Mouse (Mus musculus) layer of hippocampus, adult 6 months (tissue): Measurements from ENCODE around the gene Mettl21e. TPM values are rescaled to one million over a fixed set of nuclear protein-coding genes. Genes with fewer than 3 reads are reported as not detected.

Source experiments
- long read RNA-seq, 2 experiments: library from polyadenylated mRNA; unstranded; transcript quantifications; one replicate each; pipeline ENCODE4 v2.0.0; 2019 to 2020
- polyA plus RNA-seq: library from polyadenylated mRNA; unstranded; fragments of <200 nt; fragmentation: Nextera tagmentation; gene quantifications from 2 replicates; pipeline ENCODE4 v1.2.3, GENCODE M21; 2021

The Mettl21e gene
- 0.05 TPM in 1 of 2 replicates, not detected in the other for polyA plus RNA-seq
- long read RNA-seq, experiment 1 = 0 reads
- long read RNA-seq, experiment 2 = 0 reads

GRCm38 (mm10) chr1:44218876-44219275 is at the start of gene Mettl21e:
Mettl21e (minus strand) TSS chr1:44218961.

Other genes with a start within 250 kb of the Mettl21e start
- gene Mettl21c, start 198.9 kb downstream of the Mettl21e start, polyA plus RNA-seq = 0.14 TPM in 1 of 2 replicates, not detected in the other
- gene Gm8251, start 157.0 kb downstream of the Mettl21e start, polyA plus RNA-seq = not detected in 2 replicates
- 18.3 and 19.7 TPM in 2 replicates for gene Tex30, start 116.5 kb downstream of the Mettl21e start, polyA plus RNA-seq
- 3.0 and 3.5 TPM in 2 replicates for gene Kdelc1, start 100.2 kb downstream of the Mettl21e start, polyA plus RNA-seq
- 7.4 TPM in 2 replicates for gene Bivm, start 100.0 kb downstream of the Mettl21e start, polyA plus RNA-seq
- gene Ercc5, start 71.2 kb downstream of the Mettl21e start, polyA plus RNA-seq = 7.6 and 8.3 TPM in 2 replicates